Mouse (Mus musculus): ENCODE measurements around the gene Olfr287.

The Olfr287 gene

GRCm38 (mm10) chr15:98220877-98221276 lies at the start of gene Olfr287, which contains the start of gene Gm44579:
Gene Olfr287 (minus strand): TSS chr15:98221056.
Gene Gm44579 (minus strand): TSS chr15:98220977.
- DNase-seq (ENCODE audit: low read depth) = no peak

- DNase-seq (ENCODE audit: low read depth) = no peak
Measured at GRCm38 (mm10) chr15:98257776-98258175, 36.9 kb upstream of the Olfr287 start.

GRCm38 (mm10) chr15:98257193-98257592 lies 36.3 kb upstream of the Olfr287 start, which contains the start of gene H1fnt:
Gene H1fnt (minus strand): TSS chr15:98257293.
- no peak for DNase-seq (ENCODE audit: low read depth)

- DNase-seq (ENCODE audit: low read depth) = no peak
Measured at GRCm38 (mm10) chr15:98256271-98256670, 35.4 kb upstream of the Olfr287 start.

- DNase-seq (ENCODE audit: low read depth) = no peak
Measured at GRCm38 (mm10) chr15:98235442-98235841, 14.6 kb upstream of the Olfr287 start.

GRCm38 (mm10) chr15:98234350-98234749 lies 13.5 kb upstream of the Olfr287 start, which contains the start of gene Olfr286:
Gene Olfr286 (minus strand): TSS chr15:98234450.
- DNase-seq (ENCODE audit: low read depth) = no peak

GRCm38 (mm10) chr15:98226096-98226495 lies 5.2 kb upstream of the Olfr287 start:
- DNase-seq (ENCODE audit: low read depth) = no peak

- peak; percentile 2 for DNase-seq (ENCODE audit: low read depth)
Measured at GRCm38 (mm10) chr15:98225610-98226009, 4.8 kb upstream of the Olfr287 start.

- DNase-seq (ENCODE audit: low read depth) = no peak
Measured at GRCm38 (mm10) chr15:98222377-98222776, 1.5 kb upstream of the Olfr287 start.

GRCm38 (mm10) chr15:98214130-98214529 lies 6.7 kb downstream of the Olfr287 start:
- no peak for DNase-seq (ENCODE audit: low read depth)

GRCm38 (mm10) chr15:98213336-98213870 lies 7.5 kb downstream of the Olfr287 start:
- DNase-seq (ENCODE audit: low read depth) = no peak

- no peak for DNase-seq (ENCODE audit: low read depth)
Measured at GRCm38 (mm10) chr15:98209676-98210075, 11.2 kb downstream of the Olfr287 start.

GRCm38 (mm10) chr15:98195442-98195841 lies 25.4 kb downstream of the Olfr287 start, which contains the start of gene Olfr288:
Gene Olfr288 (minus strand): TSS chr15:98195542.
- no peak for DNase-seq (ENCODE audit: low read depth)

- DNase-seq (ENCODE audit: low read depth) = no peak
Measured at GRCm38 (mm10) chr15:98184456-98184855, 36.4 kb downstream of the Olfr287 start.

GRCm38 (mm10) chr15:98181856-98182570 lies 38.8 kb downstream of the Olfr287 start:
- no peak for DNase-seq (ENCODE audit: low read depth)

GRCm38 (mm10) chr15:98181132-98181711 lies 39.6 kb downstream of the Olfr287 start:
- peak; percentile 90 for DNase-seq (ENCODE audit: low read depth)

GRCm38 (mm10) chr15:98180567-98181131 lies 40.2 kb downstream of the Olfr287 start:
- no peak for DNase-seq (ENCODE audit: low read depth)

- no peak for DNase-seq (ENCODE audit: low read depth)
Measured at GRCm38 (mm10) chr15:98177320-98177719, 43.5 kb downstream of the Olfr287 start.

- peak; percentile 79 for DNase-seq (ENCODE audit: low read depth)
Measured at GRCm38 (mm10) chr15:98173821-98174220, 47.0 kb downstream of the Olfr287 start.

- DNase-seq (ENCODE audit: low read depth) = no peak
Measured at GRCm38 (mm10) chr15:98172113-98172512, 48.7 kb downstream of the Olfr287 start.

- no peak for DNase-seq (ENCODE audit: low read depth)
Measured at GRCm38 (mm10) chr15:98170917-98171316, 49.9 kb downstream of the Olfr287 start.

- peak; percentile 49 for DNase-seq (ENCODE audit: low read depth)
Measured at GRCm38 (mm10) chr15:98170365-98170764, 50.5 kb downstream of the Olfr287 start.

- DNase-seq (ENCODE audit: low read depth) = no peak
Measured at GRCm38 (mm10) chr15:98168622-98169004, 52.2 kb downstream of the Olfr287 start.

Data from induced T-regulatory cell, adult 2 months (primary cell).